25 mouse cellular contexts compared by ENCODE assay signal in genomic region chr4:65717899-65718298, GRCm38 (mm10).
"Had no signal": no experiment of that assay in that cellular context is flagged by ENCODE, and none has a peak within 500 bp of the region (broad histone marks: within the 10 kb centered on the region; RNA-seq: fewer than 3 reads in every experiment).

No protein-coding gene starts in this region.

- H3K9ac ChIP-seq: forebrain, postnatal 0 days; heart, embryonic 13.5 days; heart, embryonic 15.5 days; hindbrain, embryonic 13.5 days; hindbrain, embryonic 15.5 days; kidney, embryonic 15.5 days; limb, embryonic 13.5 days; limb, embryonic 15.5 days had no signal

- H3K4me2 ChIP-seq: heart, embryonic 11.5 days; heart, embryonic 13.5 days; heart, embryonic 15.5 days; hindbrain, embryonic 13.5 days; hindbrain, embryonic 15.5 days; kidney, embryonic 15.5 days; limb, embryonic 13.5 days; limb, embryonic 15.5 days had no signal

- H3K4me3 ChIP-seq: heart, embryonic 13.5 days; heart, embryonic 15.5 days; hindbrain, embryonic 13.5 days; hindbrain, embryonic 15.5 days; kidney, embryonic 15.5 days; limb, embryonic 13.5 days; limb, embryonic 15.5 days had no signal

- ATAC-seq: forebrain, postnatal 0 days; hindbrain, postnatal 0 days; intestine, embryonic 16.5 days had no signal

- DNase-seq: forebrain, postnatal 0 days; gastrocnemius, postnatal 14 days; gastrocnemius, postnatal 36 days; heart, adult 18-20 months; heart, postnatal 14 days; heart, postnatal 36 days; kidney, adult 11 months; kidney, adult 2 months; kidney, adult 9 months; kidney, postnatal 14 days; kidney, postnatal 36 days; layer of hippocampus, adult 9-11 months; layer of hippocampus, postnatal 36 days; left cerebral cortex, postnatal 4 days had no signal

- H3K27me3 ChIP-seq: heart, embryonic 13.5 days; heart, embryonic 15.5 days; hindbrain, embryonic 13.5 days; hindbrain, embryonic 15.5 days; kidney, embryonic 15.5 days; limb, embryonic 13.5 days; limb, embryonic 15.5 days had no signal

- H3K4me1 ChIP-seq: heart, embryonic 13.5 days; heart, embryonic 15.5 days; hindbrain, embryonic 15.5 days; kidney, embryonic 15.5 days; limb, embryonic 13.5 days; limb, embryonic 15.5 days had no signal

- H3K9me3 ChIP-seq: heart, embryonic 13.5 days; heart, embryonic 15.5 days; hindbrain, embryonic 13.5 days; hindbrain, embryonic 15.5 days; kidney, embryonic 15.5 days; limb, embryonic 13.5 days; limb, embryonic 15.5 days had no signal

- H3K27ac ChIP-seq: heart, embryonic 13.5 days; heart, embryonic 15.5 days; hindbrain, embryonic 13.5 days; hindbrain, embryonic 15.5 days; hindbrain, postnatal 0 days; kidney, embryonic 15.5 days; kidney, postnatal 0 days; limb, embryonic 13.5 days; limb, embryonic 15.5 days had no signal

- H3K36me3 ChIP-seq: heart, embryonic 13.5 days; heart, embryonic 15.5 days; hindbrain, embryonic 13.5 days; hindbrain, embryonic 15.5 days; kidney, embryonic 15.5 days; limb, embryonic 13.5 days; limb, embryonic 15.5 days had no signal
